Comparison of ENCODE assay signal across 8 mouse cellular contexts in the genomic region with DNA sequence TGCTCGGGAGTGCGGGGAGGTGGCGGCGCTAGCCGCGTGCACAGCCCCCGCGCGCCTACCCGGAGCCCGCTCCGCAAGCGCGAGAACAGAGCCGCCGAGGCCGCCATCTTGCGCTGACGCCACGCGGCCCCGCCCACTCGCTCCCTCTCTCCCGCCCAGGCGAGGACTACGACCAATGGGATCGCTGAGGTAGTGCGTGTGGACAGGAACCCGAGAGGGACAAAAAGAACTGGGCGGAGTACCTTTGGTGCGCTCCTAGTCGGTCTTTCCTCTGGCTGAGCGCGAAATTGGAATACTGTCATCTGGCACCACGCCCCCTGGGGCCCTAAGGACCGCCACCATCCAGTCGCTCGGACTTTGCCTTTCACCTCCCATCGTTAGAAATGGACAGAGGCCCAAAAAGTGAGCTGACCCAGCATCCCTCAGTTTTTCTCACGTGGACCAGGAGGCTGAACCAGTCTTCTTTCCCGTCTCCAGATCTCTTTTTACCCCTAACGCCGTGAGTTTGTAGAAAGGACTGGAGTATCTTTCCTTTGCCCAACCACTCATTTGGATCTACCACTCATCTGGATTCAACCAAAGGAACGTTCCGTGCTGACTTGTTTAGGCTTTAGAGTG. TPM values are rescaled to one million over a fixed set of nuclear protein-coding genes. Genes with fewer than 3 reads are reported as not detected.
DNase-seq lines count a peak whose midpoint lies in the region; ATAC-seq lines count a peak whose summit lies in the region.

Gene Timm50, minus strand, starts transcription at position 147 of the 618 bp plus-strand sequence.

- peaks cover 54% of the 10 kb centered on the region for H3K36me3 ChIP-seq in hindbrain, embryonic 12.5 days

- peak within 1 kb of the TSS; percentile 65 for H3K4me3 ChIP-seq in hindbrain, embryonic 12.5 days

- DNase-seq in NIH3T3 (ENCODE audit: low read depth) = peak; percentile 97
- peak; percentile 99 for DNase-seq in cerebellum, postnatal 10 days
- peak; percentile 97 to 98 for DNase-seq in frontal cortex, postnatal 10 days (ENCODE audit: low spot score in 2 of 2)
- peak; percentile 97 to 99 for DNase-seq in layer of hippocampus, postnatal 14 days (ENCODE audit: low spot score in 2 of 2)
- DNase-seq in lung, postnatal 14 days = peak; percentile 98
- peak; percentile 93 for DNase-seq in retina, adult 2 months (ENCODE audit: low read depth, low spot score)
- DNase-seq in thymus, postnatal 36 days = peak; percentile 96

- H3K9me3 ChIP-seq in hindbrain, embryonic 12.5 days (replicated peaks) = no peaks in the 10 kb centered on the region

- H3K27me3 ChIP-seq in hindbrain, embryonic 12.5 days = no peaks in the 10 kb centered on the region

- ATAC-seq in hindbrain, embryonic 12.5 days (ENCODE audit: low FRiP score) = peak; percentile 93

- H3K9ac ChIP-seq in hindbrain, embryonic 12.5 days = peak within 1 kb of the TSS; percentile 78

- H3K4me2 ChIP-seq in hindbrain, embryonic 12.5 days (replicated peaks) = peak within 1 kb of the TSS; percentile 89

- 2% methylated on average over 43 of the region's 45 CpGs for WGBS in hindbrain, embryonic 12.5 days

- peak within 1 kb of the TSS; percentile 69 for H3K27ac ChIP-seq in hindbrain, embryonic 12.5 days

- peaks cover 24% of the 10 kb centered on the region for H3K4me1 ChIP-seq in hindbrain, embryonic 12.5 days

RNA-seq across cellular contexts. Expression of gene Timm50, which starts in this region (rescaled TPM):
- polyA plus RNA-seq in hindbrain, embryonic 12.5 days (2016; fragmentation: Nextera tagmentation; extraction: Ambion mirVana) = 142 and 160 TPM in 2 replicates
- total RNA-seq in layer of hippocampus, postnatal 14 days (2021) = 10 to 100 TPM; 40.1 to 44.8 TPM

Comparison
In these comparisons a context has a peak if more than half of its experiments do, and no peak if none do; other contexts are left out.
1. Peak in every context shown above with its lines: DNase-seq, ATAC-seq, H3K4me3 ChIP-seq and H3K27ac ChIP-seq.